Mouse (Mus musculus) bone marrow, adult 2 months (tissue): ENCODE results near the gene Zgrf1.

ENCODE experiments used
- CTCF ChIP-seq: fragments of 200-500 bp; IDR thresholded peaks from 2 replicates; pipeline ENCODE4 v1.5.1; 2011; ENCODE audit warnings: low read length, control low read depth; ENCODE audit not compliant: control insufficient read depth, insufficient read depth
- POLR2A ChIP-seq: fragments of 200-500 bp; IDR thresholded peaks from 2 replicates; pipeline ENCODE4 v1.6.1; 2011; ENCODE audit warnings: low read depth, mild to moderate bottlenecking, control low read depth, low read length, borderline replicate concordance; ENCODE audit not compliant: control insufficient read depth

GRCm38 (mm10) chr3:127558201-127558600, 4.9 kb downstream of the Zgrf1 start:
- no peak for TF ChIP-seq CTCF
- TF ChIP-seq POLR2A, result no peak
